Mouse (Mus musculus) heart, postnatal 0 days (tissue): ENCODE measurements around the gene Tmprss11e. TPM values are rescaled to one million over a fixed set of nuclear protein-coding genes. Genes with fewer than 3 reads are reported as not detected.

ENCODE experiments used
- ATAC-seq: fragments of 200-750 bp; cut with Nextera tagmentation; 2 replicates; pipeline ENCODE4 v1.8.0; 2017; ENCODE audit warnings: low read depth, moderate number of reproducible peaks, moderate library complexity; ENCODE audit not compliant: insufficient read depth
- DNase-seq: peaks from one replicate; pipeline ENCODE4 v3.0.0-alpha.2; 2016; ENCODE audit warnings: low spot score
- H3K27ac ChIP-seq: fragments of 300-500 bp; sonication (generic); 2 replicates; pipeline ENCODE4 v1.5.1; 2014; ENCODE audit warnings: low read depth, mild to moderate bottlenecking
- H3K27me3 ChIP-seq: fragments of 300-500 bp; sonication (generic); 2 replicates; pipeline ENCODE4 v1.6.1; 2014; ENCODE audit warnings: low read length, mixed read lengths; ENCODE audit not compliant: control insufficient read depth, insufficient read depth
- H3K36me3 ChIP-seq: fragments of 300-500 bp; sonication (generic); replicated peaks from 2 replicates; pipeline ENCODE4 v1.6.1; 2014; ENCODE audit warnings: low read length, mixed read lengths; ENCODE audit not compliant: control insufficient read depth, insufficient read depth
- H3K4me1 ChIP-seq: fragments of 300-500 bp; sonication (generic); 2 replicates; pipeline ENCODE4 v1.6.1; 2014; ENCODE audit warnings: antibody characterized with exemption; ENCODE audit not compliant: control insufficient read depth, insufficient read depth
- H3K4me2 ChIP-seq: fragments of 300-500 bp; sonication (generic); 2 replicates; pipeline ENCODE4 v1.6.1; 2014; ENCODE audit warnings: low read depth, mild to moderate bottlenecking, low read length, moderate library complexity
- H3K4me3 ChIP-seq: fragments of 300-500 bp; sonication (generic); 2 replicates; pipeline ENCODE4 v1.5.1; 2014; ENCODE audit warnings: low read depth, low read length
- H3K9ac ChIP-seq: fragments of 300-500 bp; sonication (generic); replicated peaks from 2 replicates; pipeline ENCODE4 v1.6.1; 2014; ENCODE audit warnings: low read depth, low read length, mixed read lengths
- H3K9me3 ChIP-seq: fragments of 300-500 bp; sonication (generic); replicated peaks from 2 replicates; pipeline ENCODE4 v1.6.1; 2016; ENCODE audit warnings: low read length; ENCODE audit not compliant: control insufficient read depth
- CTCF ChIP-seq: IDR thresholded peaks from 2 replicates; pipeline ENCODE4 v1.5.1; 2016; ENCODE audit warnings: antibody characterized with exemption, control low read depth, low read depth
- EP300 ChIP-seq: IDR thresholded peaks from 2 replicates; pipeline ENCODE4 v1.6.1; 2016; ENCODE audit warnings: antibody characterized with exemption, low read depth
- WGBS: fragments of 180-500 bp; shearing (Covaris S2); extraction: QIAGEN DNeasy Blood & Tissue Kit; methylation state at CpG from one replicate; pipeline ENCODE4 v1.1.7; 2014; 5-methylcytosine and 5-hydroxymethylcytosine counted together
- polyA plus RNA-seq: library from polyadenylated mRNA; unstranded; fragments of >200 nt; fragmentation: Nextera tagmentation; extraction: Ambion mirVana; gene quantifications from 2 replicates; pipeline ENCODE4 v1.2.1, GENCODE M21; 2015
- total RNA-seq: library from RNA; depleted of rRNA; stranded (reverse); fragments of >200 nt; gene quantifications from 2 replicates; pipeline ENCODE4 v1.2.3, GENCODE M21; 2014; ENCODE audit warnings: low replicate concordance

Gene Tmprss11e
- total and polyA plus RNA-seq, 2 experiments from 2014 or later, result 0.08 TPM; not detected in 1

GRCm38 (mm10) chr5:86783059-86783458 is 37.4 kb upstream of the Tmprss11e start:
- Histone ChIP-seq H3K4me1 (no peaks in the 10 kb centered on the region), H3K4me2 (no peak overlapping the region), H3K27me3 (no peaks in the 10 kb centered on the region), H3K4me3 (no peak overlapping the region), H3K36me3 (no peaks in the 10 kb centered on the region), H3K27ac (no peak overlapping the region), H3K9me3 (0 out of 2 replicates have a peak, but pooled peaks cover 2% of the 10 kb centered on the region), H3K9ac (no peak overlapping the region)
- no peak for TF ChIP-seq EP300
- no peak for TF ChIP-seq CTCF
- ATAC-seq, result no peak
- DNase-seq, result no peak
- 53% methylated on average over 8 of the region's 8 CpGs for WGBS

DNA sequence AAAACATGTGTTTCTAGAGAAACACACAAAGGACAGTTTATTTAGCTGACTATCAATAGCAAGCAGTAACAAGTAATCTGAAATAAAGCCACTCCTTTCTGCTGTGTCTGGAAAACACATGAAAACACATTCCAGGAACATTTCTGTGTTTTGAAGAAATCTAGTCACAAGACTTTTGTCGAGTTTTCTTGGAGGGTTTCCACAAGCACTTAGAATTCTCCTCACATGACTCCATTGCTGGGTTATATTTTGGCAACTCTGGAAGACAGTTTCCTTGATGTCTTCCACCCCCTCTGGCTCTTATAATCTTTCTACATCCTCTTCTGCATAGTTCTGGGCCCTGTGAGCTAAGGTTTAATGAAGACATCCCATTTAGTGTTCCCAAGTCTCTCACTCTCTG is 32.9 kb upstream of the Tmprss11e start:
- Histone ChIP-seq H3K9ac (no peak overlapping the region), H3K4me2 (no peak overlapping the region), H3K4me3 (no peak overlapping the region), H3K9me3 (0 out of 2 replicates have a peak, but pooled peaks cover 2% of the 10 kb centered on the region), H3K4me1 (no peaks in the 10 kb centered on the region), H3K27me3 (no peaks in the 10 kb centered on the region), H3K36me3 (no peaks in the 10 kb centered on the region), H3K27ac (no peak overlapping the region)
- no peak for ATAC-seq
- DNase-seq, result no peak
- TF ChIP-seq CTCF (no peak), EP300 (no peak)
- WGBS, result 43% methylated on average over 1 of the region's 1 CpGs

DNA sequence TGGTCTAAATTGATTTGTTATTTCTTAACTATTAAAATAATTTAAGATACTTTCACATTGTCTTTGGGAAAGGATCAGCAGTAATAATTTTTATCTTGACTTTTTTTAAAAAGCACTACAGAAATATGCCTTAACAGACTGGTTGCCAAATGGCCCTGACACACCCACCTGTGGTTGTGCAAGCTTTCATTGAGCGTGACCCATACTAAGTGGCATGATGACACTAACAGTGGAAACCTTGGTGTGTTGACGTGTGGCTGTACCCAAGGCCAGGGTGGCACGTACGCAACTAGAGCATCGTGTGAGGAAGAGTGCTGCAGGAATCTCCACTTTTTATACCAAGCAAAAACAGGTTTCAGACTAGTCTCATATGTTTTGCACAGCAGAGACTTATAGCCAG is 31.3 kb upstream of the Tmprss11e start:
- Histone ChIP-seq H3K4me2 (no peak overlapping the region), H3K27ac (no peak overlapping the region), H3K4me3 (no peak overlapping the region), H3K9me3 (0 out of 2 replicates have a peak, but pooled peaks cover 2% of the 10 kb centered on the region), H3K27me3 (no peaks in the 10 kb centered on the region), H3K4me1 (no peaks in the 10 kb centered on the region), H3K36me3 (no peaks in the 10 kb centered on the region), H3K9ac (no peak overlapping the region)
- WGBS, result 73% methylated on average over 5 of the region's 5 CpGs
- no peak for DNase-seq
- no peak for ATAC-seq
- TF ChIP-seq CTCF (no peak), EP300 (no peak)

DNA sequence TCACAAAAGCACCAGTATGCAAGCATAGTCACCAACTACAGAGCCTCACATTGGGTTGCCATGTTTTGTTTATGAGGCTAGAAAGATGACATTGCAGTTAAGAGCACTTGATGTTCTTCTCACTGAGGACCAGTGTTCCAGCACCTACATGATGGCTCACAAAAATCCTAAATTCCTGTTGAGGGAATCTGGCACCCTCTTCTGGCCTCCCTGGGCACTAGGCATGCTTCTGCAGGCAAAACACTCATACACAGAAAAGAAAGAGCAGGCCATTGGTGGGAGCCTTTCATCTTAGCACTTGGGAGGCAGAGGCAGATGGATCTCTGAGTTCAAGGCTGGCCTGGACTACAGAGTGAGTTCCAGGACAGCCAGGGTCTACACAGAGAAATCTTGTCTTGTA is 25.4 kb upstream of the Tmprss11e start:
- H3K9ac ChIP-seq, result no peak overlapping the region
- H3K36me3 ChIP-seq, result no peaks in the 10 kb centered on the region
- H3K9me3 ChIP-seq, result no peaks in the 10 kb centered on the region
- no peaks in the 10 kb centered on the region for H3K27me3 ChIP-seq
- no peak for DNase-seq
- no peak overlapping the region for H3K27ac ChIP-seq
- no peaks in the 10 kb centered on the region for H3K4me1 ChIP-seq
- TF ChIP-seq EP300 (no peak), CTCF (no peak)
- no peak overlapping the region for H3K4me2 ChIP-seq
- ATAC-seq, result no peak
- H3K4me3 ChIP-seq, result no peak overlapping the region

DNA sequence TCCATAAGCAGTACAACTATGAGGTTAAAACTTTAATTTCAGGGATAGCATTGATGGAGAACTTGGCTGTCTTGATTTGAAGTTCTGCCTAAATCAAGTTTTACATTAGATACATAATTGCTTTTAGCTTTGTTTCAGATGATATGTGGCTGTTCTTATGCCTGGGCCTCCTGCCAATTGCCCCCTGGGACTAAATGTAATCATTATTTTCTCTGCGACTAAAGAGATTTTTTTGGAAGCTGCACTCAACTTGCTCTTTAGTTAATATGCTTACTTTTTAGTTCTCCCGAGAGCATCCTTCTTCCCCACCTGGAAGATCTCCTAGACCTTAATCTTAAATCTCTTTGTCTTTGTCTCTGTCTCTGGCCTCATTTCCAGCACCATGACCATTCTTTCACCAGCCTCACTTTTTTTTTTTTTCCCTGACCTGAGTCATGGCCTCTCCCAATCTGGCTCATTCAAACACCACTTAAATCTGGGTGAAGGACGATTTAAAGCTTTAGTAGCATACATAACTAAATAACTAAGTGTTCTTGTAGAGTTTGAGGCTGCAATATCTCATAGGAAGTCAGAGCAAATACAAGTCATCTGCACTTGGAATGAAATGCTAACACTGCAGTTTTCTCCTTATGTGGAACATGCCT is 23.5 kb upstream of the Tmprss11e start:
- Histone ChIP-seq H3K36me3 (no peaks in the 10 kb centered on the region), H3K4me1 (no peaks in the 10 kb centered on the region), H3K9ac (no peak overlapping the region), H3K4me3 (no peak overlapping the region), H3K27ac (no peak overlapping the region), H3K9me3 (no peaks in the 10 kb centered on the region), H3K4me2 (no peak overlapping the region), H3K27me3 (no peaks in the 10 kb centered on the region)
- ATAC-seq (no peak), DNase-seq (no peak)
- TF ChIP-seq CTCF (no peak), EP300 (no peak)
- WGBS, result 38% methylated on average over 3 of the region's 3 CpGs

DNA sequence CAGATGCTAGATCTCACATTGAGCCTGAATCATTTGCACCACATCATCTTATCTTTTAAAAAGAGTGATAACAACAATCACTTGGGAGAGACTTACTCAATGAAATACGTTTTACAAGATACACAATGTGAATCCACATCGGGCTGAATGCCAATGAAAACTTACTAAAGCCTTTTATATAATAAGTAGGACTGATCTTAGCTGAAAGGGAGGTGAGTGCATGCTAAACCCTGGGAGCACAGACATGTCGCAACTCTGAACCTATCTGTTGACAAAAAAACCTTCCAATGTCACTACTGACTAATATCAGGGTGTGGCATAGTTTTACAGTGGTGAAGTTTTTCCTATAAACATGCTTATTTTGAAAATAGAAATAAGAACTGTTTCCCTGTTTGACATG is 2.8 kb downstream of the Tmprss11e start:
- TF ChIP-seq EP300 (no peak), CTCF (no peak)
- Histone ChIP-seq H3K4me2 (no peak overlapping the region), H3K36me3 (no peaks in the 10 kb centered on the region), H3K27ac (no peak overlapping the region), H3K9ac (no peak overlapping the region), H3K4me1 (no peaks in the 10 kb centered on the region), H3K9me3 (no peaks in the 10 kb centered on the region), H3K27me3 (no peaks in the 10 kb centered on the region), H3K4me3 (no peak overlapping the region)
- DNase-seq, result no peak
- 45% methylated on average over 3 of the region's 3 CpGs for WGBS
- no peak for ATAC-seq
